Mouse (Mus musculus): ENCODE data around the gene Arfgef2.

DNA sequence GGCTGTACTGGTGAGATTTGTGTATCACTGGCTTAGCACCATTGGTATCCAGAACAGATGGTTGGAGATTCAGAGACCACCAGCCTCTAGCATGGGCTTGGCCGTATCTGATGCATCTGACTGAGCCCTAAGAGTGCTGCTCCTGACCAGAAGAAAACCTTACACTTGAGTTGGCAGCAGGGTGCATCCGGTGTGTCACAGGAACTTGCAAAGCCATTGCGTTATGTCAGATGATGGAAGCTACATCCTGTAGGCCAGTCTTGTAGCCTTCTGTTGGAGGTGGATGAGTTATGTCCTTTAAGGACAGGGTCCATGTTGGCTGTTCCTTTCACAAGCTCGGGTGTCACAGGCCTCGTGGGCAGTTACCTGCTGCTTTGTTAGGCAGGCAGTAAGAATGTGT lies 19.6 kb downstream of the Arfgef2 start:
- TF ChIP-seq HCFC1 (IDR thresholded peaks at IDR 0.05; ENCODE audit: borderline replicate concordance, insufficient read depth, low read length) = no peak
- TF ChIP-seq CHD2 (IDR thresholded peaks at IDR 0.05; ENCODE audit: low read depth, low read length) = no peak
- TF ChIP-seq ZNF384 (IDR thresholded peaks at IDR 0.05; ENCODE audit: low read depth, low read length) = no peak
- TF ChIP-seq MAFK (IDR thresholded peaks at IDR 0.05; ENCODE audit: insufficient read depth, low read depth, low read length) = no peak
- no peak for TF ChIP-seq ZC3H11A (IDR thresholded peaks at IDR 0.05; ENCODE audit: borderline replicate concordance, low read depth, low read length)

All from ES-E14 (cell line).